Mouse (Mus musculus) heart, adult 2 months (tissue): ENCODE data around the gene Dusp6.

Source experiments
- CTCF ChIP-seq: fragments of 200-600 bp; IDR thresholded peaks from 2 replicates; pipeline ENCODE4 v1.8.1; 2022; ENCODE audit warnings: antibody characterized with exemption, mild to moderate bottlenecking, moderate library complexity
- POLR2A ChIP-seq: fragments of 200-500 bp; IDR thresholded peaks from 2 replicates; pipeline ENCODE4 v1.6.1; 2011; ENCODE audit warnings: mild to moderate bottlenecking, low read depth, low read length, control low read depth; ENCODE audit not compliant: insufficient read depth

DNA sequence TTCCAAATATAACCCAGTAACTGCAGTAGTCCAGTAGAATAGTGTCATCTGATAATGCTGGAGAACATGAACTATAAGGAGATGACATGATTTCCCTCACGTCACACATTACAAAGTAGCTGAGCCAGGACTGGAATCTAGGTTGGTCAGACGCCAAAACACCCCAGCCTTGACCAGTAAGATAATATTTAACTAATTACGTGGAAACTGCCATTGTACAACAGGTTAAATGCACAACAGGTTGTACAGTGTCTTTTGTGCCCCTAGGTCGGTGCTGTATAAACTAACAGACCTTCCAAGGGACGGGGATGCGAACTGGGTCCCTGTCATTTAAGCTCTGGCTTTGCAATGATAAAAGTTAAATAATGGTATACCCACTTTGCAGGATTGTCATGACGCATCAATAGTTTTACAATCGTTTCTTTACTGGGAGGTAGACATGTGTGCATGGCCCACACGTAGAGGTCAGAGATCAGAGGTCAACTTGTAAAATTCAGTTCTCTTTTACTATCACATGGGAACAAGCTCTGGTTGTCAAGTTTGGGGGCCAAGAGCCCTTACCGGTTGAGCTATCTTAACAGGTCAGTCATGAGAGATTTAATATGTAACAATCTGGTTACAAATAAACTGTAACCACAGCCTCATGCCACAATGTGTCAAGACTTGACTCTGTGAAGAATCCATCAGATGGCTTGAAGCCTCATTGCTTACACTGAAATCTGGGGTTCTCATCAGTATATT, 7.0 kb upstream of the Dusp6 start:
- TF ChIP-seq POLR2A (no peak), CTCF (no peak)
